Mouse (Mus musculus): ENCODE results near the gene Rps12-ps3. TPM values are rescaled to one million over a fixed set of nuclear protein-coding genes. Genes with fewer than 3 reads are reported as not detected.

Gene Rps12-ps3
- polyA plus RNA-seq, 2 experiments, result 54.2 to 266 TPM

- no peak overlapping the region for H3K9ac ChIP-seq (ENCODE audit: low read depth, low read length, severe bottlenecking)
- H3K27me3 ChIP-seq (ENCODE audit: control insufficient read depth, insufficient read depth, low read length), result no peaks in the 10 kb centered on the region
- H3K4me2 ChIP-seq (replicated peaks; ENCODE audit: low read depth, low read length, severe bottlenecking), result no peak overlapping the region
- peaks cover 15% of the 10 kb centered on the region for H3K4me1 ChIP-seq (ENCODE audit: control insufficient read depth, insufficient read depth, low read length)
- H3K27ac ChIP-seq (replicated peaks; ENCODE audit: low read depth, low read length), result no peak overlapping the region
- H3K9me3 ChIP-seq (ENCODE audit: control insufficient read depth, low read length), result no peaks in the 10 kb centered on the region
- WGBS, result 87% methylated on average over 3 of the region's 3 CpGs
- H3K36me3 ChIP-seq (ENCODE audit: control insufficient read depth, insufficient read depth, low read length), result no peaks in the 10 kb centered on the region
- DNase-seq (ENCODE audit: low spot score), result no peak
- H3K4me3 ChIP-seq (replicated peaks; ENCODE audit: low read length), result no peak overlapping the region
- ATAC-seq (ENCODE audit: low FRiP score, low read depth), result no peak
- no peak for TF ChIP-seq POLR2A (IDR thresholded peaks at IDR 0.05; ENCODE audit: borderline replicate concordance, extremely low read depth, insufficient read depth, insufficient read length)
These were observed 16.0 kb downstream of the Rps12-ps3 start for GRCm38 (mm10) chr19:59337872-59338681.

GRCm38 (mm10) chr19:59339908-59340307 is 17.8 kb downstream of the Rps12-ps3 start:
- Histone ChIP-seq H3K4me1 (ENCODE audit: control insufficient read depth, insufficient read depth, low read length) (peaks cover 30% of the 10 kb centered on the region), H3K9ac (ENCODE audit: low read depth, low read length, severe bottlenecking) (no peak overlapping the region), H3K27me3 (ENCODE audit: control insufficient read depth, insufficient read depth, low read length) (no peaks in the 10 kb centered on the region), H3K4me3 (replicated peaks; ENCODE audit: low read length) (no peak overlapping the region), H3K36me3 (ENCODE audit: control insufficient read depth, insufficient read depth, low read length) (no peaks in the 10 kb centered on the region), H3K9me3 (ENCODE audit: control insufficient read depth, low read length) (no peaks in the 10 kb centered on the region), H3K4me2 (replicated peaks; ENCODE audit: low read depth, low read length, severe bottlenecking) (no peak overlapping the region), H3K27ac (replicated peaks; ENCODE audit: low read depth, low read length) (no peak overlapping the region)
- 86% methylated on average over 3 of the region's 3 CpGs for WGBS
- ATAC-seq (ENCODE audit: low FRiP score, low read depth) (no peak), DNase-seq (ENCODE audit: low spot score) (no peak)
- TF ChIP-seq POLR2A (IDR thresholded peaks at IDR 0.05; ENCODE audit: borderline replicate concordance, extremely low read depth, insufficient read depth, insufficient read length), result no peak

GRCm38 (mm10) chr19:59342964-59343363 is 20.9 kb downstream of the Rps12-ps3 start:
- H3K36me3 ChIP-seq (ENCODE audit: control insufficient read depth, insufficient read depth, low read length), result no peaks in the 10 kb centered on the region
- peaks cover 34% of the 10 kb centered on the region for H3K4me1 ChIP-seq (ENCODE audit: control insufficient read depth, insufficient read depth, low read length)
- H3K4me3 ChIP-seq (replicated peaks; ENCODE audit: low read length), result peak overlapping the region; percentile 91
- H3K4me2 ChIP-seq (replicated peaks; ENCODE audit: low read depth, low read length, severe bottlenecking), result peak overlapping the region; percentile 97
- TF ChIP-seq POLR2A (IDR thresholded peaks at IDR 0.05; ENCODE audit: borderline replicate concordance, extremely low read depth, insufficient read depth, insufficient read length), result no peak
- no peaks in the 10 kb centered on the region for H3K9me3 ChIP-seq (ENCODE audit: control insufficient read depth, low read length)
- no peak for DNase-seq (ENCODE audit: low spot score)
- WGBS, result 33% methylated on average over 2 of the region's 2 CpGs
- no peak overlapping the region for H3K27ac ChIP-seq (replicated peaks; ENCODE audit: low read depth, low read length)
- 0 out of 2 replicates have a peak overlapping the region, but pooled peaks have one; percentile 84 for H3K9ac ChIP-seq (ENCODE audit: low read depth, low read length, severe bottlenecking)
- no peak for ATAC-seq (ENCODE audit: low FRiP score, low read depth)
- H3K27me3 ChIP-seq (ENCODE audit: control insufficient read depth, insufficient read depth, low read length), result no peaks in the 10 kb centered on the region

- Histone ChIP-seq H3K9me3 (ENCODE audit: control insufficient read depth, low read length) (no peaks in the 10 kb centered on the region), H3K4me1 (ENCODE audit: control insufficient read depth, insufficient read depth, low read length) (peaks cover 31% of the 10 kb centered on the region), H3K27ac (replicated peaks; ENCODE audit: low read depth, low read length) (no peak overlapping the region), H3K36me3 (ENCODE audit: control insufficient read depth, insufficient read depth, low read length) (no peaks in the 10 kb centered on the region), H3K27me3 (ENCODE audit: control insufficient read depth, insufficient read depth, low read length) (no peaks in the 10 kb centered on the region), H3K4me3 (replicated peaks; ENCODE audit: low read length) (peak overlapping the region; percentile 91), H3K4me2 (replicated peaks; ENCODE audit: low read depth, low read length, severe bottlenecking) (peak overlapping the region; percentile 97), H3K9ac (ENCODE audit: low read depth, low read length, severe bottlenecking) (peak overlapping the region; percentile 84)
- peak; percentile 12 for DNase-seq (ENCODE audit: low spot score)
- TF ChIP-seq POLR2A (IDR thresholded peaks at IDR 0.05; ENCODE audit: borderline replicate concordance, extremely low read depth, insufficient read depth, insufficient read length), result no peak
- 2% methylated on average over 13 of the region's 14 CpGs for WGBS
- no peak for ATAC-seq (ENCODE audit: low FRiP score, low read depth)
These were observed 22.2 kb downstream of the Rps12-ps3 start for GRCm38 (mm10) chr19:59344304-59344711.

GRCm38 (mm10) chr19:59345081-59345657 is 23.1 kb downstream of the Rps12-ps3 start:
- TF ChIP-seq POLR2A (IDR thresholded peaks at IDR 0.05; ENCODE audit: borderline replicate concordance, extremely low read depth, insufficient read depth, insufficient read length), result no peak
- Histone ChIP-seq H3K9me3 (ENCODE audit: control insufficient read depth, low read length) (no peaks in the 10 kb centered on the region), H3K4me1 (ENCODE audit: control insufficient read depth, insufficient read depth, low read length) (peaks cover 31% of the 10 kb centered on the region), H3K9ac (ENCODE audit: low read depth, low read length, severe bottlenecking) (peak overlapping the region; percentile 84), H3K36me3 (ENCODE audit: control insufficient read depth, insufficient read depth, low read length) (no peaks in the 10 kb centered on the region), H3K27ac (replicated peaks; ENCODE audit: low read depth, low read length) (peak overlapping the region; percentile 89), H3K27me3 (ENCODE audit: control insufficient read depth, insufficient read depth, low read length) (no peaks in the 10 kb centered on the region), H3K4me3 (replicated peaks; ENCODE audit: low read length) (peak overlapping the region; percentile 91), H3K4me2 (replicated peaks; ENCODE audit: low read depth, low read length, severe bottlenecking) (peak overlapping the region; percentile 97)
- no peak for DNase-seq (ENCODE audit: low spot score)
- peak; percentile 63 for ATAC-seq (ENCODE audit: low FRiP score, low read depth)
- WGBS, result under 1% methylated on average over 44 of the region's 70 CpGs

Data from limb, embryonic 14.5 days (tissue).